Mouse (Mus musculus) cerebellum, adult 9-11 months (tissue): Measurements from ENCODE around the gene Tmf1.

Source experiments
- DNase-seq: peaks from one replicate; pipeline ENCODE4 v3.0.0; 2022

Gene Tmf1

DNA sequence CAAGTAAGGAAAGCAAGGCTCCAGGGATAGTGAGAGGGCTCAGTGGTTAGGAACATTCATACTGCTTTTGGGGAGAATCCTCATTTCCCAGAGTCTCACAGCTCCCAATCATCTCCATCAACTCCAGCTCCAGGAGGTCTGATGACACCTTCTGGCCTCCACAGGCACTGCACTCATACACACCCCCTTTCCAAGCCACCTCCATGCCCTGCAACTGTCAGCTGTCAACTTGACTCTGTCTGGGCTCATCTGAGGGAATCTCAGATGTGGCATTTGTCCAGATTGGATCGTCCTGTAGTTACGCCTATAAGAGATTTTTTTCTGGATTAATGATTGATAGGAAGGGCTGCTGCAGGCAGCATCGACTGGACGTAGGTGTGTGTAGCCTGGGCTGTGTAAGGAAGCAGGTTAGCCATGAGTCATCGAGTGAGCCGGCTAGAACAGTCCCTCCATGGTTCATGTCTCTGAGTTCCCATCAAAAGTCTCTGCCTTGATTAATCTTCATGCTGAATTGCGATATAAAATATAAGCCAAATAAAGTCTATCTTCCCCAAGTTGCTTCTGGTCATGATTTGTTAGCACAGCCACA, 74.6 kb downstream of the Tmf1 start:
- no peak for DNase-seq
